7 mouse cellular contexts compared by ENCODE assay signal in genomic region chr8:89785011-89785410, GRCm38 (mm10).
DNase-seq lines count a peak whose midpoint lies in the region; ATAC-seq and TF ChIP-seq lines count a peak whose summit lies in the region.

No protein-coding gene starts in this region.

- H3K27me3 ChIP-seq in embryonic facial prominence, embryonic 10.5 days (replicated peaks; ENCODE audit: low read depth, poor library complexity, severe bottlenecking), result peaks cover 39% of the 10 kb centered on the region
- H3K27me3 ChIP-seq in heart, postnatal 0 days (ENCODE audit: control insufficient read depth, insufficient read depth, low read length), result peaks cover 36% of the 10 kb centered on the region
- peaks cover 31% of the 10 kb centered on the region for H3K27me3 ChIP-seq in lung, embryonic 15.5 days

- H3K9me3 ChIP-seq in ES-E14 (ENCODE audit: control insufficient read depth, insufficient read depth, low read depth, low read length), result no peaks in the 10 kb centered on the region
- no peaks in the 10 kb centered on the region for H3K9me3 ChIP-seq in embryonic facial prominence, embryonic 10.5 days
- no peaks in the 10 kb centered on the region for H3K9me3 ChIP-seq in heart, postnatal 0 days (replicated peaks; ENCODE audit: control insufficient read depth, low read length)
- no peaks in the 10 kb centered on the region for H3K9me3 ChIP-seq in lung, embryonic 15.5 days

- TF ChIP-seq CTCF in heart, postnatal 0 days (IDR thresholded peaks at IDR 0.05; ENCODE audit: low read depth), result peak; percentile 88
- TF ChIP-seq CTCF in layer of hippocampus, adult 2 months (conservative IDR thresholded peaks at IDR 0.05), result peak; percentile 97

- peak; percentile 41; the same call in 1 of the 2 replicates for ATAC-seq in heart, postnatal 0 days (ENCODE audit: insufficient read depth, low read depth)
- ATAC-seq in lung, embryonic 15.5 days (ENCODE audit: borderline replicate concordance, extremely low read depth, low FRiP score, low TSS enrichment), result peak; percentile 42; the same call in 1 of the 2 replicates

- in situ Hi-C loops in ES-E14 (cut with MboI; ENCODE audit: low sequenced_read_pairs in 2 of 2, unreplicated experiment in 2 of 2), result no loop called here

- H3K9ac ChIP-seq in ES-E14 (ENCODE audit: insufficient read depth, low read depth, low read length, poor library complexity, severe bottlenecking), result no peak overlapping the region
- H3K9ac ChIP-seq in heart, postnatal 0 days (replicated peaks; ENCODE audit: low read depth, low read length), result no peak overlapping the region
- no peak overlapping the region for H3K9ac ChIP-seq in lung, embryonic 15.5 days

- DNase-seq in ES-E14 (ENCODE audit: low read depth, low spot score), result peak; percentile 71
- peak; percentile 16 for DNase-seq in adrenal gland, adult 8-10 months
- DNase-seq in embryonic facial prominence, embryonic 10.5 days (ENCODE audit: low spot score), result peak; percentile 74
- peak; percentile 63 for DNase-seq in heart, postnatal 0 days (ENCODE audit: low spot score)
- DNase-seq in layer of hippocampus, adult 2 months (ENCODE audit: low spot score in 2 of 2), result peak; percentile 82 to 88
- peak; percentile 87 to 90 for DNase-seq in right cerebral cortex, adult 2 months (ENCODE audit: low spot score in 2 of 2)

- no peak for TF ChIP-seq EP300 in heart, postnatal 0 days (IDR thresholded peaks at IDR 0.05; ENCODE audit: low read depth)

- no peak overlapping the region for H3K4me2 ChIP-seq in heart, postnatal 0 days (ENCODE audit: low read depth, low read length)
- no peak overlapping the region for H3K4me2 ChIP-seq in lung, embryonic 15.5 days

- no peak overlapping the region for H3K4me3 ChIP-seq in ES-E14 (ENCODE audit: insufficient read depth in 1 of 2, low read depth in 1 of 2, low read length in 2 of 2, poor library complexity in 1 of 2, severe bottlenecking in 1 of 2)
- no peak overlapping the region for H3K4me3 ChIP-seq in embryonic facial prominence, embryonic 10.5 days
- no peak overlapping the region for H3K4me3 ChIP-seq in heart, postnatal 0 days (ENCODE audit: low read depth, low read length)
- H3K4me3 ChIP-seq in layer of hippocampus, adult 2 months, result no peak overlapping the region
- no peak overlapping the region for H3K4me3 ChIP-seq in lung, embryonic 15.5 days

- no peaks in the 10 kb centered on the region for H3K36me3 ChIP-seq in ES-E14 (ENCODE audit: control insufficient read depth, insufficient read depth, low read length, poor library complexity, severe bottlenecking)
- no peaks in the 10 kb centered on the region for H3K36me3 ChIP-seq in embryonic facial prominence, embryonic 10.5 days (replicated peaks)
- H3K36me3 ChIP-seq in heart, postnatal 0 days (replicated peaks; ENCODE audit: control insufficient read depth, insufficient read depth, low read length), result no peaks in the 10 kb centered on the region
- H3K36me3 ChIP-seq in lung, embryonic 15.5 days, result no peaks in the 10 kb centered on the region

- WGBS in embryonic facial prominence, embryonic 10.5 days, result 18% methylated on average over 7 of the region's 7 CpGs
- 17% methylated on average over 7 of the region's 7 CpGs for WGBS in heart, postnatal 0 days
- WGBS in lung, embryonic 15.5 days, result 14% methylated on average over 7 of the region's 7 CpGs

- no peaks in the 10 kb centered on the region for H3K4me1 ChIP-seq in ES-E14 (ENCODE audit: control insufficient read depth in 2 of 2, insufficient read depth in 2 of 2, low read length in 2 of 2, poor library complexity in 1 of 2)
- H3K4me1 ChIP-seq in embryonic facial prominence, embryonic 10.5 days, result peaks cover 23% of the 10 kb centered on the region
- H3K4me1 ChIP-seq in heart, postnatal 0 days (ENCODE audit: control insufficient read depth, insufficient read depth), result no peaks in the 10 kb centered on the region
- H3K4me1 ChIP-seq in lung, embryonic 15.5 days, result no peaks in the 10 kb centered on the region

- no peak overlapping the region for H3K27ac ChIP-seq in ES-E14 (ENCODE audit: insufficient read depth, low read depth, low read length, poor library complexity, severe bottlenecking)
- no peak overlapping the region for H3K27ac ChIP-seq in embryonic facial prominence, embryonic 10.5 days (replicated peaks)
- no peak overlapping the region for H3K27ac ChIP-seq in heart, postnatal 0 days (ENCODE audit: low read depth)
- H3K27ac ChIP-seq in layer of hippocampus, adult 2 months, result no peak overlapping the region
- H3K27ac ChIP-seq in lung, embryonic 15.5 days, result no peak overlapping the region

TF ChIP-seq in ES-E14, 5 proteins besides CTCF, POLR2A, EP300 and RAD21:
- TF ChIP-seq ZNF384 (IDR thresholded peaks at IDR 0.05; ENCODE audit: low read depth, low read length) (no peak), CHD2 (IDR thresholded peaks at IDR 0.05; ENCODE audit: low read depth, low read length) (no peak), MAFK (IDR thresholded peaks at IDR 0.05; ENCODE audit: insufficient read depth, low read depth, low read length) (no peak), HCFC1 (IDR thresholded peaks at IDR 0.05; ENCODE audit: borderline replicate concordance, insufficient read depth, low read length) (no peak), ZC3H11A (IDR thresholded peaks at IDR 0.05; ENCODE audit: borderline replicate concordance, low read depth, low read length) (peak; percentile 94; the same call in 1 of the 2 replicates)

Comparison
In these comparisons a context has a peak if more than half of its experiments do, and no peak if none do; other contexts are left out.
1. DNase-seq: peak in every context shown above with its lines; median percentile 88 in right cerebral cortex, adult 2 months; 85 in layer of hippocampus, adult 2 months; 74 in embryonic facial prominence, embryonic 10.5 days; 71 in ES-E14; 63 in heart, postnatal 0 days; 16 in adrenal gland, adult 8-10 months.